Mouse (Mus musculus) forebrain, embryonic 10.5 days (tissue): ENCODE data around the gene Ssc4d. TPM values are rescaled to one million over a fixed set of nuclear protein-coding genes. Genes with fewer than 3 reads are reported as not detected.

Source experiments
- DNase-seq: peaks from one replicate; pipeline ENCODE4 v3.0.0-alpha.2; 2017; ENCODE audit warnings: low spot score; ENCODE audit errors: extremely low spot score
- H3K27ac ChIP-seq: fragments of 300-500 bp; sonication (generic); 2 replicates; pipeline ENCODE4 v1.5.1; 2016; ENCODE audit warnings: mild to moderate bottlenecking
- H3K27me3 ChIP-seq: fragments of 300-500 bp; sonication (generic); 2 replicates; pipeline ENCODE4 v1.6.1; 2016; ENCODE audit warnings: mild to moderate bottlenecking; ENCODE audit not compliant: poor library complexity, severe bottlenecking
- H3K36me3 ChIP-seq: fragments of 300-500 bp; sonication (generic); replicated peaks from 2 replicates; pipeline ENCODE4 v1.6.1; 2016; ENCODE audit warnings: mild to moderate bottlenecking, moderate library complexity
- H3K4me1 ChIP-seq: fragments of 300-500 bp; sonication (generic); 2 replicates; pipeline ENCODE4 v1.6.1; 2016
- H3K4me3 ChIP-seq: fragments of 300-500 bp; sonication (generic); 2 replicates; pipeline ENCODE4 v1.5.1; 2016; ENCODE audit warnings: mild to moderate bottlenecking, moderate library complexity
- H3K9me3 ChIP-seq: fragments of 300-500 bp; sonication (generic); 2 replicates; pipeline ENCODE4 v1.6.1; 2016; ENCODE audit warnings: mild to moderate bottlenecking, moderate library complexity
- WGBS: fragments of 180-500 bp; shearing (Covaris S2); methylation state at CpG from one replicate; pipeline ENCODE4 v1.1.7; 2016; 5-methylcytosine and 5-hydroxymethylcytosine counted together
- polyA plus RNA-seq: library from polyadenylated mRNA; unstranded; fragments of >200 nt; fragmentation: Nextera tagmentation; extraction: Ambion mirVana; gene quantifications from 2 replicates; pipeline ENCODE4 v1.2.1, GENCODE M21; 2016

Ssc4d gene
- polyA plus RNA-seq, 1 experiment from 2014 or later = 1.9 TPM

DNA sequence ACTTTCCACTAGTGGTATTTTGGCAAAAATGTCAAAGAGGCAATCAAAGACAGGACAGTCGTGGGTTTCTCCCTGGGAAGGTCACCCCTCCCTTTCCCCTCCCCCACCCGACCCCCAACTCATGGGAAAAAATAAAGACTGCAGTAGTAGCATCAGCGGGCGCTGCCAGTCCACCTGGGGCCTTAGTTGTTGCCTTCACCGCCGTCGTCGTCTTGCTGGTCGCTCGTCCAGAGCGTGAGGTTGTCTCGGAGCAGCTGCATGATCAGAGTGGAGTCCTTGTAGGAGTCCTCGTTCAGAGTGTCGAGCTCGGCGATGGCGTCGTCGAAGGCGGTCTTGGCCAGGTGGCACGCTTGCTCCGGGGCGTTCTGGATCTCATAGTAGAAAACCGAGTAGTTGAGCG, 63.5 kb downstream of the Ssc4d start:
- no peak for DNase-seq
- no peak overlapping the region for H3K4me3 ChIP-seq
- H3K27me3 ChIP-seq = no peaks in the 10 kb centered on the region
- 94% methylated on average over 25 of the region's 25 CpGs for WGBS
- H3K9me3 ChIP-seq = no peaks in the 10 kb centered on the region
- peaks cover 98% of the 10 kb centered on the region for H3K36me3 ChIP-seq
- H3K4me1 ChIP-seq = 0 out of 2 replicates have a peak, but pooled peaks cover 5% of the 10 kb centered on the region
- no peak overlapping the region for H3K27ac ChIP-seq

Other genes with a start within 250 kb of the Ssc4d start
- gene Tmem120a, start 230.1 kb downstream of the Ssc4d start, polyA plus RNA-seq = 54.5 and 61.6 TPM in 2 replicates
- gene Styxl1, start 196.1 kb downstream of the Ssc4d start, polyA plus RNA-seq = 0.25 TPM in 1 of 2 replicates, not detected in the other
- 573 and 579 TPM in 2 replicates for gene Mdh2, start 196.1 kb downstream of the Ssc4d start, polyA plus RNA-seq
- gene Srrm3, start 167.6 kb downstream of the Ssc4d start, polyA plus RNA-seq = 2.9 and 4.2 TPM in 2 replicates
- gene Hspb1, start 86.6 kb downstream of the Ssc4d start, polyA plus RNA-seq = 7.2 and 7.6 TPM in 2 replicates
- gene Ywhag, start 39.9 kb downstream of the Ssc4d start, polyA plus RNA-seq = 264 and 283 TPM in 2 replicates
- 0.12 TPM in 1 of 2 replicates, not detected in the other for gene Zp3, start 5.6 kb upstream of the Ssc4d start, polyA plus RNA-seq
- gene Dtx2, start 20.3 kb upstream of the Ssc4d start, polyA plus RNA-seq = 33.9 and 41.1 TPM in 2 replicates
- 0.09 TPM in 1 of 2 replicates, not detected in the other for gene Upk3b, start 64.0 kb upstream of the Ssc4d start, polyA plus RNA-seq
- gene Upk3bl, start 80.0 kb upstream of the Ssc4d start, polyA plus RNA-seq = 1.5 and 1.7 TPM in 2 replicates
- gene Rasa4, start 109.4 kb upstream of the Ssc4d start, polyA plus RNA-seq = 3.8 and 5.1 TPM in 2 replicates
- gene Polr2j, start 142.1 kb upstream of the Ssc4d start, polyA plus RNA-seq = 299 and 302 TPM in 2 replicates
- gene Lrwd1, start 161.5 kb upstream of the Ssc4d start, polyA plus RNA-seq = 64.3 and 64.8 TPM in 2 replicates
- 24.4 and 25.6 TPM in 2 replicates for gene Alkbh4, start 161.6 kb upstream of the Ssc4d start, polyA plus RNA-seq
- gene Orai2, start 196.2 kb upstream of the Ssc4d start, polyA plus RNA-seq = 7.4 and 7.5 TPM in 2 replicates
- gene Prkrip1, start 224.4 kb upstream of the Ssc4d start, polyA plus RNA-seq = 62.3 and 69.2 TPM in 2 replicates